Mouse (Mus musculus) retina, adult 2 months (tissue): ENCODE results near the gene Cops6.
A peak's percentile ranks its signal among the peaks of the same experiment; 100 is the strongest.

Experiments used
- DNase-seq: peaks from one replicate; pipeline ENCODE4 v3.0.0-alpha.2; 2012; ENCODE audit warnings: low read depth, low spot score

Cops6 gene

DNA sequence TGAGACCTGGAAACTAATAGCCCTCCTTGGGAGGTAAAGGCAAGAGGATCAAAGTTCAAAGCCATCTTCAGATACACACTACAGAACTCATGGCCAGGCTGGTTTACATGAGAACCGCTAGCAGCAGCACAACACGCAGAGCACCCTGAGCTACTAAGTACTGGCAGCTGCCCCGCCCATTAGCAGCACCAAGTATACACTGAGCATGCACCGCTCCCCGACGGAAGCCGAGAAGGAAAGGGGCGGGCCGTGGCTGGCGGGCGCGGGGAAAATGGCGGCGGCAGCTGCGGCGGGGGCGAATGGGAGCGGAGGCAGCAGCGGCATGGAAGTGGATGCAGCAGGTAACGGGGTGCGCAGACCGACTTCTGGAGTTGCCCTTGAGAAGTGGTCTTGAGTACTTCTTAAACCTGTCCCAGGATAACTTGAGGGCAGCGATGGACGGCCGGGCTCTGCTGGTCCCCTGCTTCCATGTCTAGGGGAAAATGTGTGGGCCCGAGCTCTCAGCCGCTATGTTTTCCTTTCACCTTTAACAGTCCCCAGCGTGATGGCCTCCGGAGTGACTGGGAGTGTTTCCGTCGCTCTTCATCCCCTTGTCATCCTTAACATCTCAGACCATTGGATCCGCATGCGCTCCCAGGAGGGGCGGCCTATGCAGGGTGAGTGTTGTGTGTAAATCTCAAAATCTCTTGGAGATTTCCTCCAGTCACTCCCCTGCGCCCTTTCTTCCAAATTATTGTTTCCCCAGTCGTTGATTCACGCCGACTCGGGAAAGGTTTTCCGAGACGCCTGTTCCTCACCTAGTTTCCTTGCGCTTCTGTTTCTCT is at the start of gene Cops6:
Cops6 (plus strand) TSS at position 230 of the 824 bp plus-strand sequence.
- peak; percentile 84 for DNase-seq

DNA sequence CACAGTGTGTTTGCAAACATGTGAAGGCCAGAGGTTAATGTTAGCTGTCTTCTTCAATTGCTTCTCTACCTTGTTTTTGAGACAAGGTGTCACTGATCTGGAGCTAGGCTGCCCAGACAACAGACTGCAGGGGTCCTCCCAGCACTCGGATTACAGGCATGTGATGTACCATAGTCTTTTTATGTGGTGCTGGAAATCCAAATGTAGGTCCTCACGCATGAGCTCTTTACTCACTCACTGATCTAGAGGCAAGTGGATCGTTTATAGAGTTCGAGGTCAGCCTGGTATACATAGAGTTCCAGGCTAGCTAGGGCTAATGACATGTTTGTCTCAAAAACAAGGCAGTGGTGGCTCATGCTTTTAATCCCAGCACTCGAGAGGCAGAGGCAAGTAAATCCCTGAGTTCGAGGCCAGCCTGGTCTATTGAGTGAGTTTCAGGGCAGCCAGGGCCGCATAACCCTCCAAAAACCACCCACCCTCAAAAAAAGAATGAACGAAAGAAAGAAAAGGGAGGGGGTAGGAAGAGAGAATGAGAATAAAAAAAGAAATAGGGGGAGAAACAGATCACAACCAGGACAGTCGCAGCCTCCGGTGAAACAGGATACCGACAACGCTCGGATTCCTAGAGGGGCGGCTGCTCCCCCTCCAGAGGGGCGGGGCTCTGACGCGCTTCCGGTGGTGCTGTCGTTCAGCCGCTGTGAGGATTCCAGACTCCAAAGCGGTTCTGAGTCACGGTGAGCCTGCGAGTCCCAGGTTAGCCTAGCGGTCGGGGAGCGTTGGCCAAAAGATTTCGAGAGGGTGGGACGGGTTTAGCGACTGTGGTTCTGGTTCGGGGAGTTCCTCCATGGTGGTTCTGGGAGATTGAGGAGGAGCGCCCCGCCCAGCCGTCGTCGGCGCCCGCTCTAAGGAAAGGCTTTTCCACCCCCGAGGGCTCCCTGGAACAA is 44.3 kb upstream of the Cops6 start, which contains the start of gene Zscan21:
Zscan21 (plus strand) TSS at position 649 of the 944 bp plus-strand sequence.
- DNase-seq = peak; percentile 83

DNA sequence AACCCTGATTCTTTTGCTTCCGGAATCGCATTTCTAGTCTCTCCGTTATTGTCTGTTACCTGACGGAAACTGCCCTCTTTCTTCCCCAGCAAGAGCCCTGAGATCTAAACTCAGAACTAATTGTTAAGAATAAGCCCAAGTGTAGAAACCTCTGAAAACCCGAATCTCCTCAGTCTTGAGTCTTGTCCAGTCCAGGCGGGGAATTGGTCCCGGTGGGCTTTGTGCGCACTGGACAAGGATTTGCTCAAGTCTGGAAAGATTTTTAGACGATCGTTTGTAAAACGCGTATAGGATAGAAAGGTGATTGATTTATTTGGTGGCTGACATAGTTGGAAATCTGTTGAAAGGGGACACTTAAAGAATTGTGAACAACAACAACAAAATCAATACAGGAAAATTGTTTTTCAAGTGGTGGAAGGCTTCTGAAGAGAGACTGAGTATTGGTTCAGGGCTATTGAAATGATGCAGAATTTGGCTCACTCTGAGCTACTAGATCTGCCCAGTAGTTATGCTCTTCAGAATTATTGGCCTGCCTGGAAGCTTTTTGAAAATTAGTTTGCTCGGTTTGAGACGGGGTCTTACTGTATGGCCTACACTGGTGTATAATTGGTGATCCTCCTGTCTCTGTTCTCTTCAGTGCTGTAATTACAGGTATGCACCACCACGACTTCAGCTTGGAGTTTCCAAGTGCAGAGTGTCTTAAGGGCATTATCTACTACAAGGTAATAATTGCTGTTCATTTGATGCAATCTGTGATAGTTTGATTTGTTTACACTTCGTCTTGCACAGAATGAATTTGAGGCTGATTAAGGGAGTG is 43.5 kb upstream of the Cops6 start:
- no peak for DNase-seq

DNA sequence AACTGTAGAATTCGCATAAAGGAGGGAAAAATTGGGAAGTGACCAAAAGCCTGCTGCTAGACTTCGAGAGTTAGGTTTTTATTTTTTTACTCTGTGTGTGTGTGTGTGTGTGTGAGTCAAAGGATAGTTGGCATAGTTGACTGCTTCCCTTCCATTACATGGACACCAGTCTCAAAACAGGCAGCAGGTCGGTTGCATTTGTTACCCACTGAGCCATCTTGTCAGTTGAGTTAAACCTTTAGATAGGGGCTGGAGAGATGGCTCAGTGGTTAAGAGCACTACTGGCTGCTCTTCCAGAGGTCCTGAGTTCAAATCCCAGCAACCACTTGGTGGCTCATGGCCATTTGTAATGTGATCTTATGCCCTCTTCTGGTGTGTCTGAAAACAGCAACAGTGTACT is 42.8 kb upstream of the Cops6 start:
- DNase-seq = no peak

DNA sequence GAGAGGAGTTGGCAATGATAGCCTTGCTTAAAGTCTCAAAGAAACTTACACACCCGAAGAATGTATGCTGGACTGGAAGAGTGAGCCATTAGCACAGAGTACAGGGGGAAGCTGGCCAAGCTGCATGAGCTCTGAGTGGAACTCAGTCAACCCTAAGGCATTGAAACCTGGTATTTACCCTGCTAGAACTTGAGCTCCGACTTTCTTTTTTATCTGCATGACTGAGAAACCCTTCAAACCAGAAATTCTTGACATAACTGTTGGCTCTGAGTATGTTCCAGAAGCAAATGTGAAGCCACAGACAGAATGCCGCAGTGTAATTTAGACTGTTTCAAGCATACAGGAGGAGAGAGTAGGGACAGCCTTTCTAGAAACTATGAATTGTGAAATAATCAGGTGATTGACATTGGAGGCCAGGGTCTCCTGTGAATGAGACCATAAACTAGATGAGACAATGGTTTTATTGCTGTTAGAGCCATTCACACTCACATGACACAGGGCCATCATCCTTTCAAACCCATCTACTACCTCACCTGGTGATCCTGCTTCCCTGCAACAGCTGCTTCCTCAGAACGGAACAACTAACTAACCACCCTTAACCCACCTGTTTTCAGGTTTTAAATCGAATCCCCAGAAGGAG is 28.3 kb upstream of the Cops6 start:
- no peak for DNase-seq

DNA sequence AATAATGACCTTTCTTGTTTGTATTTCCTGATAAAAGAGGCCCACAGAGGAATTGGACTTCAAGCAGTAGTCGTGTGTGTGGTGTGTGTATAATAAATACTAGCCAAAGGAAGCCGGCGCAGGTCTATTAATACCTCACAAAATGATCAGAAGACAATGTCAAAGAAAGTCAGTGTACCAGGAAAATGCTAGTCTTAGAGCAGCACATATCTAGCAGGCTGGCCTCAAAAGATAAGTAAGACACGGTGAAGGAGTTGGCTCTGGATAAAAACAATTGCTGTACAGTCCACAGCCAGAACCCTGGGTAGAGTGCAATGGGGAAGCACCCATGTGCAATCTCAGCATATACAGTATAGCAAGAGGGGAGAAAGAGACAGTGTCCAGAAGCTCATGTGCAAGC is 23.6 kb upstream of the Cops6 start:
- DNase-seq = no peak

DNA sequence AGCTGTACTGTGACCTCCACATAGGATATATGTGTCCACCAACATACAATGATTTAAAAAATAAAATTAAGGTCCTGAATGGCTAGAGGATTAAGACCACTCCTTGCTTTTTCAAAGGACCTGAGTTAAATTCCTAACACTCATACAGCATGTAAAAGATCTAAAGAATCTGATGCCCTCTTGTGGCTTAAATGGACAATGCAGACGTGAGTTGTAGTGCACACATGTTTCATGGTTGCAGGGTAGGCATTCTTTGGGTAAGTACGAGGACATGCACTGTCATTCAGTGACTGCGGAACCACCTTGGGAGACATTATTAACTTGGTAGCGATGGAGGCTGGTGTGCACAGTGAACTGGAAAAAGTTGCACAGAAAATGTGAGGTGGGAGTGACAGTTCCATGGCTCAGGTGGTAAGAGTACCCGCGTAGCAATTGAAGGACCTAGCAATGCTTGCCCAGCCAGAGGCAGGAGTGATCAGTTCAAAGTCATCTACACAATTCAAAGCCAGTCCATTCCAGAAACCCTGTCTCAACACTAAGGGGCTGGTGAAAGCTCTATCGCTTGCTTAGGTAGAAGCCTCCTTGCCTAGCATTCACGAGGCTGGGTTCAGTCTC is 22.8 kb upstream of the Cops6 start:
- no peak for DNase-seq

DNA sequence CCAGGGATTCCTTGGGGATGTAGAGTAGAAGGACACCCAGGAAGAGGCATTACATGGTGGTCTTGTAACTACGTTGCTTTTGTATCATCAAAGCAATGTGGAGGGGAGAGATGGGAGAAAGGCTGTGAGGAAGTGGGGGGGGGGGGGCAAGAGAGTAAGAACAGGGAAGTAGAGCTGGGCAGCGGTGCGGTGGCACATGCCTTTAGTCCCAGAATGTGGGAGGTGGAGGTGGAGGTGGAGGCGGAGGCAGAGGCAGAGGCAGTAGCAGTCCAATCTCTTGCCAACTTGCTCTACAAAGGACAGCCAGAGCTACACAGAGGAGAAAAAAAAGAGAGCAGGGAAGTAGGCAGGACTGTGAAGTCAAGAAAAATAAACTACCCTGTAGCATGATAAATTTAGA is 22.3 kb upstream of the Cops6 start:
- DNase-seq = no peak

DNA sequence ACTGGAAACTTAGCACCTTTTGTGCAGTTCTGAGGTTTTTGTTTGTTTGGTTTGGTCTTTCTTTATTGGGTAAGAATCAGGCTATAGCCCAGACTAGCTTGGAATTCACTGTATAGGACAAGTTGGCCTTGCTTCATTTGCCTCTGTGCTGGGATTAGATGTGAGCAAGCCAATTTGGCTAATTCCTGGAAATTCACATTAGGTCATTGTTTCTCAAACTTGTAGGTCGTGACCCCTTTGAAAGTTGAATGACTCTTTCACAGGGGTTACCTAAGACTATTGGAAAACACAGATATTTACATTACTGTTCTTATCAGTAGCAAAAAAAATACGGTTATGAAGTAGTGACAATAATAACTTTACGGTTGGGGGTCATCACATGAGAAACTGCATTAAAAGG is 6.5 kb upstream of the Cops6 start:
- no peak for DNase-seq

DNA sequence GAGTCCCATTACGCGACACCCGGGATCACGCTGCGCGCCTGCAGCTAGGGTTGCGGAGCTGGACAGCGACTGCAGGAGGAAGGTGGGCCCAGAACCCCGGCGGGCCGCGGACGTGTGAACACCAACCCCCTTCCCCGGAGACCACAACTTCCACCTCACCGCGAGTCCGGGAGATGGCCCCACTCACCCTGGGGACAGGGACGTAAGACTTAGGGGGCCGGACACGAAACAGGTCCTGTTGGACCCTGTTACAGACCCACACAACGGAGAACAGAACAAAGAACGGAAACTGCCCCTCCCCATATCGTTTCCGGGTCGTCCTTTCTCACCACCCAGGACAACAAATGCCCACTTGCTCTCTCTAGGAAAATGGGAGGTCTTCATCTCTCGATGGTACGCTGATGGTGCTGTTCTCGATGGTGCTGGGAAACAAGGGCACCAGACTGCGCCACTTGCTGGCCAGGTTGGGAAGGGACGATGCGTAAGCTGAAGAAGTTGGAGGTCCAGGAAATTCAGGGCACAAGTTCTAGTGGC is 5.4 kb upstream of the Cops6 start, which contains the start of gene Zfp113:
Zfp113 (minus strand) TSS at position 302 of the 534 bp plus-strand sequence.
- peak; percentile 91 for DNase-seq

DNA sequence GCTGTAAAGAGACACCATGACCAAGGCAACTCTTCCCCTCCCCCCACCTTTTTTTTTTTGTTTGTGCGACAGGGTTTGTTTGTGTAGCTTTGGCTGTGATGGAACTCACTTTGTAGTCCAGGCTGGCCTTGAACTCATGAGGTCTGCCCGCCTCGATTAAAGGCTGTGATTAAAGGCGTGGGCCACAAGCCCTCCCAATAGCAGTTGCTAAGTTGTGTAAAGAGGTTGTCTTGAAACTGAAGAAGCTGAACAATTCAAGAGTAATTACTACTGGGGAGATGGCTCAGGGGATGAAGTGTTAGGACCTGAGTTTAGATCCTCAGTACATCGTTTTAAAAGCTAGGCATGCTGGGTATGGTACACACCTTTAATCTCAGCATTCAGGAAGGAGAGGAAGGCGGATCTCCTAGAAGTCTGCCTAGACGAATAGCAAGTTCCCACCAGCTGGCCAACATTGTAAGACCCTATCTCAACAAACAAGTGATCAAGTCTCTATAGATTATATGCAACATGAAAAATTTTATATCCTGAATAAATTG is 578 bp upstream of the Cops6 start:
- no peak for DNase-seq

DNA sequence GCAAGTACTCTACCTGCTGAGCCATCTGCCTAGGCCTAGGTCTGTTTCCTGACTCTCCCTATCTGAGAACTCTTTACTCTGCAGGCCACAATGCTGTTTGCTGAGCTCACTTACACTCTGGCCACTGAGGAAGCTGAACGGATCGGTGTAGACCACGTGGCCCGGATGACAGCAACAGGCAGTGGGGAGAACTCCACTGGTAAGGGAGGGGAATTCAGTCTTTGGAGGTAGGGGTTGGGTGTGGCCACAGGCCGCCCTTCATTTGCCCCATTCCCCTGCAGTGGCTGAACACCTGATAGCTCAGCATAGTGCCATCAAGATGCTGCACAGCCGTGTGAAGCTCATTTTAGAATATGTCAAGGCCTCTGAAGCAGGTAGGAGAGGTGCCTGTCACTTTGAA is 2.2 kb downstream of the Cops6 start:
- no peak for DNase-seq

DNA sequence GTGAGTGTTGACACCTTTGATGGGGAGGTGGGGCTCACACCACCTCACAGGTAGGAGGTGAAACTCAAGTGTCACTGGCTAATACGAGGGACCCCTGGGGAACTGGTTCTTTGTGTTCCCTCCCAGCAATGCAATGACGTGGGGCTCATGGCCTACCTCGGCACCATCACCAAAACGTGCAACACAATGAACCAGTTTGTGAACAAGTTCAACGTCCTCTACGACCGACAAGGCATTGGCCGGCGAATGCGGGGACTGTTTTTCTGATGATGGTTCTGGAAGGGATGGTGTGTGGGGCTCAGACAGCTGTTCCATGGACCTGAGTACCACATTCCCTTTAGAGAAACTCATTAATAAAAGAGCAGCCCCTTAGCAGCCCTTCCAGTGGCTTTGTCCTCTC is 2.7 kb downstream of the Cops6 start:
- DNase-seq = no peak

DNA sequence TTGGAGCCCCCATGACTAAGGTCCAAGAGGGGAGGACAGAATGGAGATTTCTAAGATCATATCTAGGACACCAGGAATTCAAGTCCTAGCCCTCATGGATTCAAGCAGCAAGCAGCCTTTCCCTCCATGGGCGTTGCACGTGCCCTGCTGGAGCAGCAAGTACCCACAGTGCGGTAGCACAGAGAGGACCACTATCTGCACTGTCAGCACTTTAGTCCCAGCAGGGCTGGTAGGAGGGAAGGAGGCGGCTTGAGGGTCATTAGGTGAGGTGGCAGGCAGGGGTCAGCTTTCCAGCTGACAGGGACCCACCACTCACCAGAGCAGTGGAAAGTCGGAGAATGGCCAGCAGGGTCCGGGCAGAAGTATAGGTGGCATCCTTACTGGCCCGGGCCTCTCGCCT is 4.7 kb downstream of the Cops6 start:
- DNase-seq = no peak

DNA sequence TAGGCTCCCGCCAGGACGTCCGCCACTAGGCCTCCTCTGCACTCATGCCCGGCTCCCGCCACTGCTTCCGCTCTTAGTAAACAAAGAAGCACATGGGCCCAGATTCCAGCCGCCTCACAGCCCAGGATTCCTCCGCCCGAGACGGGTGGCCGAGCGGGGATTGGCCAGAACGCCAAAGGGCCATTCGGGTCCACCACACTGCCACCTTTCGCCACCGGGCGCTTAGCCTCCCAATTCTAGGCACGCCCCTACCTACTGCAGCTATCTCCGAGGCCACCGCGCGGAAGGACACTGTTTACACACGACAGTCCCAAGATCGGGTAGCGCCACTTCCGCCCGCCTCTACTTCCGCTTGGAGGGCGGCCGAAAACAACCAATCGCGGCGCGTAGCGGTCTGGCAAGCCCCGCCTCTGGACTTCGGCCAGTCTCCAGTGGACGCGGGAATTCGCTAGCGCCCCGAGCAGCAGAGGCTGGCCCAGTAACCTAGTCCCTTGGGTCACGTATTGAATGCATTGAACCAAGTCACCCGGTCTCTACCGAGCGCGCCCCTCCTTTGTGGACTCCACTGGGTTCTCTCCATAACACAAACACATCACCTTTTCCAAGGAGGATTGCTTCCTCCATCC is 10.2 kb downstream of the Cops6 start:
- peak; percentile 89 for DNase-seq

DNA sequence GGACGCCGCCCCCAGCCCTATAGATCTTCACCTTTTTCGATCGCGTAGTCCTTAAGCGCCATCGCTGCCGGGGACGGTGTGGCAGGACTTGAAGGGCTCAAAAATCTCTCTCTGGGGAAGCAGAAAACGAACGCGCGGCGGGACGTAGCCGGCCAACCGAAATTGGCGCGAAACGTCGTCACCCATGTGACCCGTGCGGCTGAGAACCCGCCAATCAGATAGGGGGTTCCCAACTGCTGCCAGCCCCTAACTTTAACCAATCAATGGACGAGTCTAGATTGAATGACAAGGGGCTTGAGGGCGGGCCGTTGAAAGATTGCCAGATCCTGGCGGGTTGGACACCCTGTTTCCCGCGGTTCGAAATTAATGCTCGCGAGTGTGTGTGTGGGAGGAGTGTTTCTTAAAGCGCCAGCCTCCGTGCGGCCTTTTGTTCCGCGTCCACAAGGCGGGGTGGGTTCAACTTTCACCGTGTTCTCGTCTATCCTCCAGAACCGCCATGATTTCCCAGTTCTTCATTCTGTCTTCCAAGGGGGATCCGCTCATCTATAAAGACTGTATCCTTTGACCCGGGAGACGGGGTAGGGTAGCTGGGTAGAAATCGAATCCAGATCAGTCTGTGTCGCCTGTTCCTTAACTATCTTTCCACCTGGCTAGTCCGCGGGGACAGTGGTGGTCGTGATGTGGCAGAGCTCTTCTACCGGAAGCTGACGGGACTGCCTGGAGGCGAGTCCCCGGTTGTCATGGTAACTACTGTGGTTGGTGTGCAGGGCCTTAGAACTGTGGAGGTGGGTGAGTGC is 11.0 kb downstream of the Cops6 start, which contains the start of the genes Ap4m1 and Mcm7:
Ap4m1 (plus strand) TSS at position 308 of the 797 bp plus-strand sequence.
Mcm7 (minus strand) TSS at position 728 of the 797 bp plus-strand sequence.
- DNase-seq = peak; percentile 93

DNA sequence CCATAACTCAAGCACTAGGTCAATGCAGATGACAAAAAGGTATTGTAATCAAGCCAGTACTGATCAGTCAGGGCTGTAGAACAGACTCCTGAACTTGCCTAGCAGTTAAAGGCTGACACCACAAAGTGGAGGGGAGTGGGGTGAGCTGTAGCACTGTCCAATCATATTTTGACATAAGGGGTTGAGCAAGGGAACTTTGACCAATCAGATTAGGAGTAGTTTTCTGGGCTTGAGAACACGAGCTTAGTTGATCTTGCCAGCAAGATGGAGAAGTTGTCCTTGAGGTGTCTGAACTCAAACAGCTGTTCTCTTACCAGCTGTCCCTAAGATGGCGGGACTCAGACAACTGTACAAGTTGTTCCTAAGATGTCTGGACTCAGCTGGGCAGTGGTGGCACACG is 12.3 kb downstream of the Cops6 start:
- no peak for DNase-seq

DNA sequence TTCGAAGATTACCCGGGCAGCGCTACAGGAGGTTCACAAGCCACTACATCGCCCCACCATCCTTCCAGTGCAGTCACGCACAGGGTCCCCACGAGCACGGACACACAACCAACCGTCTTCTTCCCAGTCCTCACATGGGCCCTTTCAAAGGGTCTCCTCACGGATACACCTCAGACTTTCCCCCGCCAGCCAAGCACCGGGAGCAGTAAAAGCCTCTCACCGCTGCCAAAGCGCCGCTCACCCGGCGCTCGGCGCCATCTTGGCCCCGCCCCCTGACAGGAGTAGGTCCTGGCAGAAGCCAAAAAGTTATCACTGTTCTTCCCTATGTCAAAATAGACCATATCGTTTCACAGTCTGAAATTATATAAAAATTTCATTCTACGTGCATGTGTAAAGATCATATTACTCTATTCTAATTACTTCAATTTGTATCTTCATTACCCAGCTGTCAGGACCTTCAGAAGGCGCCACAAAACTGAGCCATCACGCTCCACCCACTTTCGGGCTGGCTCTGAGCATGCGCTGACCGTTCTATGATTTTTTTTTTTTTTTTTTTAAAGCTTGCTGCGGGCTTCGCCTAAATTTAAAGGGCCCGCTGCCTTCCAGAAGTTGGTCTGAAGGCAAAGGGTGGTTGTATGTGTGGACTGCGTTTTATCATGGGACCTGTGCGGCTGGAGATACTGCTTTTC is 26.2 kb downstream of the Cops6 start, which contains the start of the genes Taf6 and Cnpy4:
Taf6 (minus strand) TSS at position 502 of the 689 bp plus-strand sequence.
Cnpy4 (plus strand) TSS at position 536 of the 689 bp plus-strand sequence.
- peak; percentile 86 for DNase-seq
